Mouse (Mus musculus) liver, embryonic 11.5 days (tissue): ENCODE results near the gene Osbpl6. TPM values are rescaled to one million over a fixed set of nuclear protein-coding genes. Genes with fewer than 3 reads are reported as not detected.
A peak's percentile ranks its signal among the peaks of the same experiment; 100 is the strongest.

Experiments used
- ATAC-seq: fragments of 200-750 bp; cut with Nextera tagmentation; replicated peaks from 2 replicates; pipeline ENCODE4 v1.8.0; 2017; ENCODE audit warnings: moderate number of reproducible peaks, mild to moderate bottlenecking, moderate TSS enrichment, moderate library complexity; ENCODE audit not compliant: low FRiP score
- DNase-seq: peaks from one replicate; pipeline ENCODE4 v3.0.0-alpha.2; 2017; ENCODE audit warnings: low spot score
- H3K27ac ChIP-seq: fragments of 300-500 bp; sonication (generic); 2 replicates; pipeline ENCODE4 v1.5.1; 2014; ENCODE audit warnings: mild to moderate bottlenecking, low read depth, low read length, control low read depth
- H3K27me3 ChIP-seq: fragments of 300-500 bp; sonication (generic); replicated peaks from 2 replicates; pipeline ENCODE4 v1.6.1; 2014; ENCODE audit warnings: low read length, mixed read lengths; ENCODE audit not compliant: control insufficient read depth, insufficient read depth
- H3K36me3 ChIP-seq: fragments of 300-500 bp; sonication (generic); 2 replicates; pipeline ENCODE4 v1.6.1; 2014; ENCODE audit warnings: mild to moderate bottlenecking, low read length, moderate library complexity, mixed read lengths; ENCODE audit not compliant: control insufficient read depth, insufficient read depth
- H3K4me1 ChIP-seq: fragments of 300-500 bp; sonication (generic); replicated peaks from 2 replicates; pipeline ENCODE4 v1.6.1; 2014; ENCODE audit warnings: low read length, mixed read lengths; ENCODE audit not compliant: control insufficient read depth, insufficient read depth
- H3K4me2 ChIP-seq: fragments of 300-500 bp; sonication (generic); 2 replicates; pipeline ENCODE4 v1.6.1; 2014; ENCODE audit warnings: mild to moderate bottlenecking, control low read depth, moderate library complexity
- H3K4me3 ChIP-seq: fragments of 300-500 bp; sonication (generic); 2 replicates; pipeline ENCODE4 v1.5.1; 2014; ENCODE audit warnings: low read depth, low read length, control low read depth
- H3K9ac ChIP-seq: fragments of 300-500 bp; sonication (generic); 2 replicates; pipeline ENCODE4 v1.6.1; 2014; ENCODE audit warnings: low read depth, low read length, control low read depth
- H3K9me3 ChIP-seq: fragments of 300-500 bp; sonication (generic); 2 replicates; pipeline ENCODE4 v1.6.1; 2016; ENCODE audit warnings: low read length, inconsistent platforms, mixed read lengths; ENCODE audit not compliant: control insufficient read depth
- WGBS: fragments of 180-500 bp; shearing (Covaris S2); extraction: QIAGEN DNeasy Blood & Tissue Kit; methylation state at CpG from one replicate; pipeline ENCODE4 v1.1.7; 2014; 5-methylcytosine and 5-hydroxymethylcytosine counted together
- polyA plus RNA-seq: library from polyadenylated mRNA; unstranded; fragments of >200 nt; fragmentation: Nextera tagmentation; extraction: Ambion mirVana; gene quantifications from 2 replicates; pipeline ENCODE4 v1.2.1, GENCODE M21; 2014

Osbpl6 gene
- polyA plus RNA-seq, 1 experiment from 2014 or later, result 3.4 TPM

DNA sequence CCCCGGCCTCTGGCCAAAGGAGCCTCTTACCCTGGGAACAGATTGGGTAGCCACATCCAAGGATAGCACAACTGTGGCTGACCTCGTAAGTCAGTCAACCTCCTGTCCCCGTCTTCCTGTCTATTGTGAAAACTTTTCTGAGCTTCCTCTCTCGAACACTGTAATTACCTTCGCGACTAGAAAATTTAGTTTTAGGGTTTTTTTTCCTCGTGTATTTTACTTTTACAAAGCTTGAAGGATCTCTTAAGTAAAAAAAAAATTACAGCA is 35.7 kb upstream of the Osbpl6 start:
- peak overlapping the region; percentile 95 for H3K4me3 ChIP-seq

DNA sequence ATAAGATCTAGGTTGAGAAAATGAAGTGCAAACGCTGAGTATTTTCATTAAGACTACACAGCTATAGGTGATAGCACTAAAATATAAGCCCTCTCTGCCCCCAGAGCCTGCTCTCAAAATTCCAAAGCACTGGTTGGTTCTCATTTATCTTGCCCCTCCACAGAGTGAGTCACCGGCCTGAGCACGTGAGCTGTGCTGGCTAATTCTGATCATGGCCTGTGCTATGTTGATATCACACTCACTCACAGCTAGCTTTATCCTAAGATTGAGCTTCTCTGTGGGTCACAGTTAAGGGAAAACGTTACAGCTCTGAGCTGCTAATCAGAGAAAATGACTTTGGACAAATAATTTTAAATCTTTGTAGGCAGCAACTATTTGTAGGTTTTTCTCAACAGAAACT is 34.1 kb upstream of the Osbpl6 start:
- no peaks in the 10 kb centered on the region for H3K9me3 ChIP-seq
- H3K4me2 ChIP-seq, result no peak overlapping the region
- H3K9ac ChIP-seq, result no peak overlapping the region
- no peak for DNase-seq
- 58% methylated on average over 4 of the region's 4 CpGs for WGBS
- H3K27me3 ChIP-seq, result no peaks in the 10 kb centered on the region
- H3K4me1 ChIP-seq, result peaks cover 12% of the 10 kb centered on the region; the same call in 1 of the 2 replicates
- H3K36me3 ChIP-seq, result peaks cover 3% of the 10 kb centered on the region
- H3K27ac ChIP-seq, result no peak overlapping the region
- ATAC-seq, result peak; percentile 80
- H3K4me3 ChIP-seq, result no peak overlapping the region

More for the DNA sequence above, 35.7 kb upstream of the Osbpl6 start:
- Histone ChIP-seq H3K4me1 (peaks cover 12% of the 10 kb centered on the region; the same call in 1 of the 2 replicates), H3K36me3 (no peaks in the 10 kb centered on the region), H3K9me3 (no peaks in the 10 kb centered on the region), H3K9ac (peak overlapping the region; percentile 94), H3K4me2 (peak overlapping the region; percentile 82), H3K27ac (peak overlapping the region; percentile 84; the same call in 1 of the 2 replicates), H3K27me3 (no peaks in the 10 kb centered on the region)
- DNase-seq (no peak), ATAC-seq (no peak; the same call in 1 of the 2 replicates)
- 3% methylated on average over 7 of the region's 7 CpGs for WGBS

DNA sequence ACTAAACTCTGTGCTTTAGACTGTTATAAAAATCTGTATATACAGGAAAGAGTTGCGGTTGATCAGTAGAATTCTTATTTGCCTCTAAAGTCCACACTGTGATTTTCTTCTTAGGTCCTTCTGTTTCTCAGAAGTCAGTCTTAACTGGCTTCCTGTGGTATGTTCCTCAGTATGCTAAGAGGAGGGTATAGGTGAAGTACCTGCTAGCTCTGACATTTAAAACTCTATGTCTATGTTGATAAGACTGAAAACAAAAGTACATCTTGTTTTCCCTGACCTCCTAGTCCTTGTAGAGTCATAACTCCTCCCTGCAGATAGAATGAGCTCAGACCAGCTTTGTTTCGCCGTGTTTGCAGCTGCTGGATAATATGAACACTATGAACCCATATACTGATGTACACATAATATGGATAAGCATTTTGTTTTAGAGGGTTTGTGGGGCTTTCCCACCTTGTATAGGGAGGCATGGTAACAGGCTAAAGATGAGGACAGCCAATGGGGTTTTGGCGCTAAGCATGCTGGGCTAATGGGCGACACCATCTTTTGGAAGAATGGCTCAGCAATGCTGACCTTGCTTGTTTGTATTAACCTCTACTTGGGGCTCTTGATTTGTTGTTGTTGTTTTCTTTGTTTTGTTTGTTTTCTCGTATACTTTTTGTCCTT is 31.6 kb upstream of the Osbpl6 start:
- Histone ChIP-seq H3K9me3 (no peaks in the 10 kb centered on the region), H3K4me3 (no peak overlapping the region), H3K27me3 (no peaks in the 10 kb centered on the region), H3K36me3 (peaks cover 18% of the 10 kb centered on the region), H3K4me2 (no peak overlapping the region), H3K4me1 (peaks cover 12% of the 10 kb centered on the region; the same call in 1 of the 2 replicates), H3K9ac (no peak overlapping the region), H3K27ac (no peak overlapping the region)
- DNase-seq (no peak), ATAC-seq (no peak)
- WGBS, result 91% methylated on average over 6 of the region's 6 CpGs

DNA sequence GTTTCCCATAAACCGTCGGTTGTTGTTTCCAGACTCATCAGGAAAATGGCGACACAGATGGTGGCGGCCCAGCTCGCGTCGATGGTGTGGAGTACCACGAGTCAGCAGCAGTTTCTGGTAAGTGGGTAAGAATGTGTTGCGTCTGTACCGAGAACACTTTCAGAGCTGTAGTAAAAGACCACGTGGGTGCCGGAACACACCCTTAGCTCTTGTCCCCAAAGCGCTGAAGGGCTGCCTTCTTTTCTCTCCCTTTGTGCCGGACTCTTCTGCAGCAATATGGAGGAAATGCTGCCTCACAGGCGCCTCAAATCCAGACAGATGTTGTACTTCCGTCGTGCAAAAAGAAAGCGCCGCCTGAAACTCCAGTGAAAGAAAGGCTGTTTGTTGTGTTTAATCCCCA is 27.7 kb upstream of the Osbpl6 start:
- no peak overlapping the region for H3K9ac ChIP-seq
- DNase-seq (no peak), ATAC-seq (no peak)
- H3K27ac ChIP-seq, result no peak overlapping the region
- no peaks in the 10 kb centered on the region for H3K27me3 ChIP-seq
- no peaks in the 10 kb centered on the region for H3K4me1 ChIP-seq
- H3K4me2 ChIP-seq, result no peak overlapping the region
- no peaks in the 10 kb centered on the region for H3K9me3 ChIP-seq
- H3K36me3 ChIP-seq, result peaks cover 27% of the 10 kb centered on the region
- 95% methylated on average over 19 of the region's 19 CpGs for WGBS
- no peak overlapping the region for H3K4me3 ChIP-seq

DNA sequence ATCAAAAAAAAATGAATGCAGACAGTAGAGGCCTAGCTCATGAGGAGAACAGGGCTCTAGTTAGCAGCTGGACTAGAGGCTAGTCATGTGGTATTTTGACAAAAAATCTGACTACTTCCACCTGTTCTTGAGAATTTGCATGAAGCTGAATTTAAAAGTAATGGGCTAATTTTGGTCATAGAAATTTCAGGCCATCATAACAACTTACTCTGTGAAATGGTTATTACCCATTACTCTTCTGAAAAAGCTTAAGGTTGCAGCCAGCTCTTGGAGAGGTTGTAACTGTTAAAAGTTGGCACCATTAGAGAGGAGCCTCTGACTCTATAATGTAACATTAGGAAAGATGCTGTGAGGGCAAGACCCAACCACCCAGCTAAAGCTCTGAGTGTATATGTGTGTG is 19.8 kb upstream of the Osbpl6 start:
- Histone ChIP-seq H3K4me3 (no peak overlapping the region), H3K4me2 (no peak overlapping the region), H3K9me3 (no peaks in the 10 kb centered on the region), H3K27me3 (no peaks in the 10 kb centered on the region), H3K4me1 (no peaks in the 10 kb centered on the region), H3K27ac (no peak overlapping the region), H3K36me3 (peaks cover 6% of the 10 kb centered on the region; the same call in 1 of the 2 replicates), H3K9ac (no peak overlapping the region)
- DNase-seq (no peak), ATAC-seq (no peak)

DNA sequence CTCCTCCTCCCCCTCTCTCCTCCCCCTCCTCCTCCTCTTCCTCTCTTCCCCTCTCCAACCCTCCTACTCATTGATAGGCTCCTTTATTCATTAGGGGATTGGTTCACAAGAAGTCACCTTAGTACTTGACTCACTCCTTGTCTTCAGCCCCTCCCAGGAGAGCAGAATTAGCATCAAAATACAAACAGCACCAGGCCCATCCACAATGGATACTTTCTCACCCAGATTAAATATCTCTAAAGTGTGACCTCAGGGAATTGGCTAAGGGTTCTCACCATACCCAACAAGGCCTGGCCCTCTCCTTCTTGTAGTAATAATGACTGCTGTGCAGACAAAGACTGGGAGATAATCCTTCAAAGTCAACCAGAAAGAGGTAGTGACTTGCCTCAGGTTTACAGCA is 6.1 kb upstream of the Osbpl6 start:
- Histone ChIP-seq H3K27ac (no peak overlapping the region), H3K9me3 (no peaks in the 10 kb centered on the region), H3K4me1 (no peaks in the 10 kb centered on the region), H3K9ac (no peak overlapping the region), H3K27me3 (peaks cover 24% of the 10 kb centered on the region), H3K36me3 (no peaks in the 10 kb centered on the region), H3K4me3 (no peak overlapping the region), H3K4me2 (no peak overlapping the region)
- no peak for ATAC-seq
- no peak for DNase-seq

DNA sequence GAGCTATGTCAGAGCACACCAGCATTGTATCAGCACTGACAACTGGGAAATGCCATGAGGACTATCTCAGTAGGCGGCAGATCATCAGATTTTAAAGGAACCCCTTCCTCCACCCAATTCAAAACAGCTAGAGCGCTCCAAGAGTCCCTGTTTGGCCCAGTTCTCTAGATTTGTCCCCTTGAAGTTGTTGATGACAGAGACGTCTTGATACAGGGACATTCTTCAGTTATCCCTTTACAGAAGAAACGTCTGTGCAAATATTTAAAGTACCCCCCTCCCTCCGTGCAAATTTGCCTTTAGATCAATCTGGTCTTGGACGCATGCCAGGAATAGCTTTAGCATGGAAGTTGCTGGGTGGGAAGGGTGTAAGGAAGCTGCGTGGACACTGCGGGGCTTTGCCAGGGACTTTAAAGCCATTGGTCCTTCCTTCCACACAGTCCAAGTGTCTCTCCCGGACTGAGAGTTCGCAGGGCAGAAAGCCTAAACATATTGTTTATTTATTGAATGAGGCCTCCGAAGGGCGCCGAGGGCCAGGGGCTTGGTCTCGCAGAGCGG is 635 bp upstream of the Osbpl6 start:
- 0 out of 2 replicates have a peak, but pooled peaks cover 3% of the 10 kb centered on the region for H3K4me1 ChIP-seq
- H3K4me2 ChIP-seq, result peak overlapping the region; percentile 90
- H3K9me3 ChIP-seq, result no peaks in the 10 kb centered on the region
- 7% methylated on average over 15 of the region's 15 CpGs for WGBS
- no peak overlapping the region for H3K9ac ChIP-seq
- peak overlapping the region; percentile 66 for H3K4me3 ChIP-seq
- DNase-seq (no peak), ATAC-seq (peak; percentile 24)
- peaks cover 50% of the 10 kb centered on the region for H3K27me3 ChIP-seq
- no peaks in the 10 kb centered on the region for H3K36me3 ChIP-seq
- H3K27ac ChIP-seq, result no peak overlapping the region

DNA sequence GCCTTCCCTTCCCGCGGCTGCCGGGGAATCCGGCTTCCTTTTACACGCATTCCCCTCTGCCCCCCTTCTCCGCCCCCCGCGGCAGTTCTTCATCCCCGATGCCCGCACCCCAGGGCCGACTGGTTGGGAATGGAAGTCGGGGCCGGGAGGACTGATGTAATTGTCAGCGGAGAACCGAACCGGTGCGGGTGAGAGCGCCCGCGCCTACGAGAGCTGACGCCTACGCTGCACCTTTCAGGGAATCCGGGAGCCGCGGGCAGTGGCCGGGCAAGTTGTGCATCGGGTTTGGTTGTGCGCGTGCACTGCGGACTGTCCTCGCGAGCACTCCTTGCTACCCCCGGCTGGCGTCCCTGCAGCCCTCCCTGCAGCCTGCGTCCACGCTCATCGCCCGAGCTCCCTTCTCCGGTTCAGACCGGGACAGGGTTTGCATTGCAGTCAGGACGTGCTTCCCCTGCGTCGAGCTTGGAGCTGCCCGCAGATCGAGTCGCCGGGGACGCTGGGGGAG is 681 bp downstream of the Osbpl6 start:
- peak overlapping the region; percentile 51 for H3K9ac ChIP-seq
- no peak overlapping the region for H3K27ac ChIP-seq

DNA sequence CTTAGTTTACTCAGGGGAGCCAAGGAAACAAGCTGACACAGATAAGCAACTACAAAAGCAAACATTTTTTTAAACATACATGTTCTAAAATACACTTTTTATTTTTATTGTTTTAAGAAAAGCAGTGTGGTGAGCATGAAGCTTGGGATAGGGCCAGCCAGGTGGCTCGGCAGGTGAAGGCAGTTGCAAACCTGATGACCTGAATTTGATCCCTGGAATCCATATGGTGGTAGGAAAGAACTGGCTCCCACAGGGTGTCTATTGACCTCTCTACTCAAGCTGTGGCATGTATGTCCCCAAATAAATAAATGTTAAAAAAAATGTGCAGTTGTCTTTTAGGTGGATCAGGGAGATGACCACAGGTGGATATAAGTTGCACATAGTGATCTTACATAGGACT is 3.2 kb downstream of the Osbpl6 start:
- H3K27me3 ChIP-seq, result peaks cover 33% of the 10 kb centered on the region

More for the DNA sequence above, 681 bp downstream of the Osbpl6 start:
- ATAC-seq (peak; percentile 40), DNase-seq (peak; percentile 66)
- H3K27me3 ChIP-seq, result peaks cover 50% of the 10 kb centered on the region
- 0 out of 2 replicates have a peak, but pooled peaks cover 3% of the 10 kb centered on the region for H3K4me1 ChIP-seq
- peak overlapping the region; percentile 66 for H3K4me3 ChIP-seq
- under 1% methylated on average over 49 of the region's 49 CpGs for WGBS
- no peaks in the 10 kb centered on the region for H3K36me3 ChIP-seq
- H3K9me3 ChIP-seq, result no peaks in the 10 kb centered on the region
- peak overlapping the region; percentile 90 for H3K4me2 ChIP-seq

More for the DNA sequence above, 3.2 kb downstream of the Osbpl6 start:
- 61% methylated on average over 1 of the region's 1 CpGs for WGBS
- DNase-seq (no peak), ATAC-seq (no peak)
- no peaks in the 10 kb centered on the region for H3K9me3 ChIP-seq
- no peak overlapping the region for H3K27ac ChIP-seq
- H3K4me3 ChIP-seq, result no peak overlapping the region
- H3K9ac ChIP-seq, result no peak overlapping the region
- no peak overlapping the region for H3K4me2 ChIP-seq
- H3K36me3 ChIP-seq, result no peaks in the 10 kb centered on the region
- 0 out of 2 replicates have a peak, but pooled peaks cover 3% of the 10 kb centered on the region for H3K4me1 ChIP-seq
